Mouse (Mus musculus) cerebellum, adult 9-10 months (tissue): Measurements from ENCODE around the gene Klc3.

Experiments
- DNase-seq: peaks from one replicate; pipeline ENCODE4 v3.0.0; 2022

Gene Klc3

GRCm38 (mm10) chr7:19403731-19404296 lies at the start of gene Klc3:
TSS of gene Klc3 (minus strand) at chr7:19404104.
- no peak for DNase-seq

DNA sequence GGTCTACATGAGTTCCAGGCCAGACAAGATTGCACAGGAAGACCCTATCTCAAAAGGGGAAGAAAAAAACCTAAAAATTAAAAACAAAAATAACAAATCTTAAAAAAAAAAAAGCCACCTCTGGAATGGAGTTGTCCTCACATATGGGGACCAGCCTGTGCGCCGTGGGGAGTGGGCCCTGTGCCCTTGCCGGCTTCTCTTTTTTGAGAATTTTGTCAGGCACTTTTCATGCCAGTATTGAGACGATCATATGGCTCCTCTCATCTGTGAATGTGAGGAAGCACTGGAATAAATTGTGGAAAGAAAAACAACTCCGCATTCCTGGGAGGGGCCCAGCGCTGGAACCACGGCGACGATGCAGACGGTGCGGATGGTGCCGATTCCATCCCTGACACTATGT lies 45.3 kb upstream of the Klc3 start:
- no peak for DNase-seq

DNA sequence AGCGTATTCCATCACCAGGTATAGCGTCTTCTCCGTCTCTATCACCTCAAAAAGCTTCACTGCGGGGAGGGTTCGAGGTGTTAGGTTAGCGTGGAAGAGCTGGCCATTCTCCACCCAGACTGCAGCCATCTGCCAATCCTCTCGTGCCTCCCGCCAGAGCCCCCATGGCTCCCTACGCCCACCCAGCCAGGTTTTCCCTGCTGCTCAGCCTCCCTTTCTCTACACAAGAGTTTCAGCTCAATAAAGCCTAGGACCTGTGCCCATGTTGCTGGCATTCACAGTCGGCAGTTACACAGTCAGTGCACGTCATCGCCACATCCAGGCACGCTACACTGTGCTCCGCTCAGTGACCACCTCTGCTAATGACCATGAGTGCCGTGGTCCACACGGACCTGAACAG lies 43.8 kb upstream of the Klc3 start:
- peak; percentile 68 for DNase-seq

GRCm38 (mm10) chr7:19444801-19445200 lies 40.9 kb upstream of the Klc3 start:
- DNase-seq, result no peak

GRCm38 (mm10) chr7:19443344-19443743 lies 39.4 kb upstream of the Klc3 start:
- DNase-seq, result peak; percentile 92

GRCm38 (mm10) chr7:19441448-19442091 lies 37.7 kb upstream of the Klc3 start:
- DNase-seq, result no peak

GRCm38 (mm10) chr7:19437048-19437447 lies 33.1 kb upstream of the Klc3 start:
- DNase-seq, result no peak

- no peak for DNase-seq
These were observed 32.4 kb upstream of the Klc3 start for GRCm38 (mm10) chr7:19436276-19436675.

DNA sequence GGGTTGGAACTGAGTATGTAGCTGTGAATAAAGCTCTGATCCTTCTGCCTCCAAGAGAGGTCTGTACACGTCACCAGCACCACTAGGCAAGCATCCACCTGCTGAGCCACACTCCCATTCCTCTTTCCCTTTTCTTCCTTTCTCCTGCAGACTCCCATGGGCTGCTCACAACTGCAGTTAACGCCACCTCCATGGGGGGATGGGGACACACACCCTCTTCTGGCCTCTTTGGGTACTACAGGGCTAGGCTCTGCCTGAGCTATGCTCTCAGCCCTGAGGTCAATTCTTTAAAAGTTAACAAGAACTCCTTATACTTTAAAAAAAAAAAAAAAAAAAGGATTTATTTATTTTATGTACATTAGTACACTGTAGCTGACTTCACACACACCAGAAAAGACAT lies 28.6 kb upstream of the Klc3 start:
- DNase-seq, result no peak

GRCm38 (mm10) chr7:19430402-19430801 lies 26.5 kb upstream of the Klc3 start:
- no peak for DNase-seq

GRCm38 (mm10) chr7:19429726-19430125 lies 25.8 kb upstream of the Klc3 start:
- DNase-seq, result peak; percentile 63

DNA sequence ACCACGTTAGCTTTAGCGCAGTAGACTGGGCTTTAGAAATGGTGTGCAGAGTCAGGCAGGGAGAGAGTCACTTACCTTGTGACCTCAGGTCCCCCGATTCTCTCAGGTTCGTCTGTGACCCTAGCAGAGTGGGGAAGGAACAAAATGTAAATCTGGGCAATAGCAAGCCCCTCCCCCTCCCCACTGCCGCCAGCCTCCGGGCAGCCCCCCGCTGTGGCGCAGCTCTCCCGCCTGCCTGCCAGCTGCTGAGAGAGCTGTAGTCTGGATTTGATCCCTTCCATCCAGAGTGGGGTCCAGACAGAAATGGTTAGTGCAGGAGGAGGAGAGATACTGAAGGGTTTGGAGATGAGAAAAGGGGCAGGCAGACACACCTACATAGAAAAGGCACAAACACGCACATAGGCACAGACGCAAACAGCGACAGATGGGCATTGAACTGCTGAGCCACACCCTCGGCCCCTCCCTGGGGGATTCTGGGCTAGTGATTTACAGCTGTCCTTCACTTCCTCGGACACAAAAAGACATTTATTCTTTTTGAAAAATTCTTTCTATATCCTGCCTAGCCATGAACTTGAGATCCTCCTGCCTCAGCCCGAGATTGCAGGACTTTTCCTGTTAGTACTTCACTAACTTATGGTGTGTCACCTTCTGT lies 24.2 kb upstream of the Klc3 start:
- DNase-seq, result no peak

- DNase-seq, result no peak
These were observed 23.0 kb upstream of the Klc3 start for GRCm38 (mm10) chr7:19426888-19427287.

GRCm38 (mm10) chr7:19426349-19426748 lies 22.4 kb upstream of the Klc3 start:
- no peak for DNase-seq

GRCm38 (mm10) chr7:19424051-19424450 lies 20.1 kb upstream of the Klc3 start:
- DNase-seq, result no peak

DNA sequence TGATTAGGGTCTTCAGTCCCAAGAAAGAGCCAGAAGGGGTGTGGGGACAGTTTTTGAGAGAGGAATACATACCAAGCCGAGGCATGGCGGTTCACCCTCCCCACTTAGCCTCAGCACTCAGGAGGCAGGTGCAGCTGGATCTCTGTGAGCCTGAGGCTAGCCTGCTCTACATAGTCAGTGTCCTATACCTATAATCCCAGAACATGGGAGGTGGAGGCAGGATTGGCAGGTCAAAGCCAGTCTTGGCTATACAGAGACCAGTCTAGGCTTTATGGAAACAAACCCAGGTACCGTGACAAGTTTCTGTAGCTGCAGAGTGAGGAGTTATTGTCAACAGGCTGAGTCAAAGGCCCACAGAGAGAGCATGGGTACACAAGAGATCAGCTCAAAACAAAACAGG lies 19.2 kb upstream of the Klc3 start:
- DNase-seq, result no peak

DNA sequence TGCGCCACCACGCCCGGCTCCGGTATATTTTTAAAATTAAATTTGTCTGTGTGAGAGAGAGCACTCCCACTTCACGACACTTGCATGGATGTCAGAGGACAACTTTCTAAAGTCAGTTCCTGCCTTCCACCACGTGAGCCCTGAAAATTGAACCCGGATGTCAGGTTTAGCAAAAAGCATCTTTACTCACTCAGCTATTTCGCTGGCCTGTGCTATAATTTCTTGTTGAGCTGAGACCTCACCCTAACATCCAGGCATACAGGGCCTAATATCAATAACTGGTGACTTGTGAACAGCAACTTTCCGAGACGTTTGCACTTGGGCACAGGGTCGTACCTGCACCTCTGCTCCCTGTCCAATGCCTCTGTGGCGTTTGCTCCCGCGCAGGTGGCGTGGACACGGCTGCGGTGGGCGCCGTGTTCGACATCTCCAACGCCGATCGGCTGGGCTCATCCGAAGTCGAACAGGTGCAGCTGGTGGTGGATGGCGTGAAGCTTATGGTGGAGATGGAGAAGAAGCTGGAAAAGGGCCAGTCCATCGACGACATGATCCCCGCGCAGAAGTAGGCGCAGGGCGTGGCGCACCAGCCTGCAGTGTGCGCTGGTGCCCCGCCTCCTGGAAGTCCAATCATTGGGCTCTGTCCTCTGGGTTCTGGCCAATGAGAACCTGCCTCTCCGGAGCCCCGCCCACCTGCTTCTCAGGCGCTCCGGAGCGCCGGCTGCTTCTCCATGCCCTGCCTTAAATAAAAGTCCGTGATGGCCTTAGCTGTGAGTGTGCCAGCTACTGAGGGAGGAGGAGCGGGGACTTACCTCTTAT lies 17.1 kb upstream of the Klc3 start:
- DNase-seq, result peak; percentile 91

GRCm38 (mm10) chr7:19420121-19420520 lies 16.2 kb upstream of the Klc3 start:
- no peak for DNase-seq

- no peak for DNase-seq
These were observed 12.7 kb upstream of the Klc3 start for GRCm38 (mm10) chr7:19416590-19416989.

GRCm38 (mm10) chr7:19413525-19413924 lies 9.6 kb upstream of the Klc3 start:
- DNase-seq, result no peak

GRCm38 (mm10) chr7:19411783-19412182 lies 7.9 kb upstream of the Klc3 start:
- no peak for DNase-seq

GRCm38 (mm10) chr7:19410766-19411344 lies 7.0 kb upstream of the Klc3 start:
- no peak for DNase-seq

- no peak for DNase-seq
These were observed 5.8 kb upstream of the Klc3 start for GRCm38 (mm10) chr7:19409753-19410152.
